Mouse (Mus musculus) intestine, embryonic 15.5 days (tissue): ENCODE measurements around the gene Rgma. TPM values are rescaled to one million over a fixed set of nuclear protein-coding genes. Genes with fewer than 3 reads are reported as not detected.

ENCODE experiments used
- ATAC-seq: fragments of 200-750 bp; cut with Nextera tagmentation; 2 replicates; pipeline ENCODE4 v1.8.0; 2017; ENCODE audit warnings: moderate TSS enrichment, moderate library complexity
- H3K27ac ChIP-seq: fragments of 300-500 bp; sonication (generic); 2 replicates; pipeline ENCODE4 v1.5.1; 2015; ENCODE audit warnings: mild to moderate bottlenecking, inconsistent platforms
- H3K27me3 ChIP-seq: fragments of 300-500 bp; sonication (generic); replicated peaks from 2 replicates; pipeline ENCODE4 v1.6.1; 2015; ENCODE audit warnings: inconsistent platforms
- H3K36me3 ChIP-seq: fragments of 300-500 bp; sonication (generic); 2 replicates; pipeline ENCODE4 v1.6.1; 2015; ENCODE audit warnings: inconsistent platforms
- H3K4me1 ChIP-seq: fragments of 300-500 bp; sonication (generic); replicated peaks from 2 replicates; pipeline ENCODE4 v1.6.1; 2015; ENCODE audit warnings: inconsistent platforms
- H3K4me2 ChIP-seq: fragments of 300-500 bp; sonication (generic); replicated peaks from 2 replicates; pipeline ENCODE4 v1.6.1; 2015; ENCODE audit warnings: mild to moderate bottlenecking, inconsistent platforms
- H3K4me3 ChIP-seq: fragments of 300-500 bp; sonication (generic); replicated peaks from 2 replicates; pipeline ENCODE4 v1.5.1; 2015; ENCODE audit warnings: inconsistent platforms
- H3K9ac ChIP-seq: fragments of 300-500 bp; sonication (generic); 2 replicates; pipeline ENCODE4 v1.6.1; 2015; ENCODE audit warnings: inconsistent platforms
- H3K9me3 ChIP-seq: fragments of 300-500 bp; sonication (generic); 2 replicates; pipeline ENCODE4 v1.6.1; 2016; ENCODE audit warnings: inconsistent platforms
- WGBS: fragments of 180-500 bp; shearing (Covaris S2); methylation state at CpG from one replicate; pipeline ENCODE4 v1.1.7; 2015; 5-methylcytosine and 5-hydroxymethylcytosine counted together
- polyA plus RNA-seq: library from polyadenylated mRNA; unstranded; fragments of >200 nt; fragmentation: Nextera tagmentation; extraction: Ambion mirVana; gene quantifications from 2 replicates; pipeline ENCODE4 v1.2.1, GENCODE M21; 2015

Rgma gene
- polyA plus RNA-seq, 1 experiment from 2014 or later = 7.4 TPM

DNA sequence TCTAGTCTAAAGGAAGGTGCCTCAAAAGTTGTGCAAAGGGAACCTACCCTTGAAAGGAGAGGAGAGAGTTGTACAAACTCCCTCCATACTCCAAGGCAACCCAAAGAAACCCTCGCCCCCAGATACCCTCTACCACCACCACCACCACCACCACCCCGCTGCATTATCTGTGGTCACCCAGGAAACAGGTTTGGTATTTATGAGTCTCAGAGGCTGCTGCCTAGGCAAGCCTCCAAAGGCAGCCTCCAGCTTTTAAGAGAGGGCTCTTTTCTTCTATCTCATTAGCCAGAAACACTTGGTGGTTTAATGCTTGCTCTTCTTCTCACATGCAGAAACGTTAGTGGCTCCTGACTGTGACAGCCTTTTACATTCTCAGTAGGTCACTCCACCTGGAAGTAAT lies 31.5 kb upstream of the Rgma start:
- no peaks in the 10 kb centered on the region for H3K27me3 ChIP-seq
- WGBS = 51% methylated on average over 3 of the region's 3 CpGs
- H3K4me1 ChIP-seq = no peaks in the 10 kb centered on the region
- no peak for ATAC-seq
- H3K9me3 ChIP-seq = no peaks in the 10 kb centered on the region
- no peak overlapping the region for H3K9ac ChIP-seq
- H3K36me3 ChIP-seq = no peaks in the 10 kb centered on the region
- no peak overlapping the region for H3K4me3 ChIP-seq
- no peak overlapping the region for H3K27ac ChIP-seq
- no peak overlapping the region for H3K4me2 ChIP-seq

DNA sequence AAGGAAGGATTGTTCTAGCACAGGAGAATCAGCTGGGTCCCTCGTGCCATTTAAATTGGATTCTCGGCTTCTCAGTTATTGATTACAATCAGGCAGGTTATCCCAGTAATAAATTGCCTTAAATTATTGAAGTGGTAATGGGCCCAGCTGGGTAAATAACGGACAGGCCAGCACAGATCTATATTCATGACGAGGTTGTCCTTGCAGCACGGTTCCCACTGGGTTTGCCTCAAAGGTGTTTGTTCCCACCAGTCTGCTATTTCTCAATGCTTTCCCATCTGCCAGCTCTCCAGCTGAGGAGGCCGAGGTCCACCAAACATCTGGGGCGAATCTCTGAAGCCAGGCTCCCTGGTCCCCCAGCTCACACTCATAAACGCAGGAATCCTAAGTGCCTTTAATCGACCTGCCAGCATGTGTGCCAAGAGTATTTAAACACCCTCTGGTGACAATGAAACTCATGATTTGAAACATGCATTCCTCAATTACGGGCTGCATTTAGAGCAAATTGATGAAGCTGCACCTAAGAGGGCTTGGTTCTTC lies 26.7 kb upstream of the Rgma start:
- WGBS = 34% methylated on average over 10 of the region's 10 CpGs
- Histone ChIP-seq H3K27ac (no peak overlapping the region), H3K4me3 (no peak overlapping the region), H3K9ac (no peak overlapping the region), H3K4me2 (no peak overlapping the region), H3K9me3 (no peaks in the 10 kb centered on the region), H3K4me1 (no peaks in the 10 kb centered on the region), H3K27me3 (no peaks in the 10 kb centered on the region), H3K36me3 (no peaks in the 10 kb centered on the region)
- no peak for ATAC-seq

DNA sequence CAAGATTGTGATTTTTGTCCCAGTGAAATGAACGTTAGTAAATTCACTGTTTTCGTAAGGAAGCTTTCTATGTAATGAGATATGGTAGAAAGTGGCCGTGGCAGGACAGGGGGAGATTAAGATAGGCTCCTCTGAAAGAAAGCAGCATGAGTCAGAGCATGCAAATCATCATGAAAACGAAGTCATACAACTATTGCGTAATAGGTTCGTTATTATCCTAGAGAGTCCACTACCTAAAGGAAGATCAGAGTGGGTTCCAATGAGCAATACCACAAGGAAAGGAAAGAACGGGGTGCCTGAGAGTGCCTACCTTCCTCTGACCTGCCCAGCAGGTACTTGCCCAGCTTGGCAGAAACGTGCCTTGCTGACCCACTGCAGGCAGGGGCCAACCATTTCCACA lies 26.2 kb upstream of the Rgma start:
- no peak overlapping the region for H3K9ac ChIP-seq
- H3K36me3 ChIP-seq = no peaks in the 10 kb centered on the region
- no peaks in the 10 kb centered on the region for H3K4me1 ChIP-seq
- no peaks in the 10 kb centered on the region for H3K9me3 ChIP-seq
- WGBS = 73% methylated on average over 8 of the region's 8 CpGs
- no peak overlapping the region for H3K4me2 ChIP-seq
- no peak overlapping the region for H3K4me3 ChIP-seq
- H3K27me3 ChIP-seq = no peaks in the 10 kb centered on the region
- no peak overlapping the region for H3K27ac ChIP-seq
- ATAC-seq = no peak

DNA sequence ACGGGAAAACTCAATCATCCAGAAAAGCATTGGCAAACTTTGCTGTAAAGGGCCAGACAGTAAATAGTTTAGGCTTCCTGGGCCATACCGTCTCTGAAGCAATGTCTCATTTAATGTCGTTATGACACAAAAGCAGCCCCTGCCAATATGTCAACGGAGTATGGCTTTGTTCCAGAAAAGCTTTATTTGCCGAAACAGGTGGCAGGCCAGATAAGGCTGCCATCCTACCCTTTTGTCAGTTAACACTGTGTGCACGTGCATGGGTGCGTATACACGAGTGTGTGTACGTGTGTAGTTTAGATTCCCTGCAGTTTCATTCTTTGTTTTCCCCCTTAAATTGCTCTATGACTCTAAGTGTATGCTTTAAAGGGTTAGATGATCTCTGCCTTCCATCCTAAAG lies 20.1 kb upstream of the Rgma start:
- no peak overlapping the region for H3K4me2 ChIP-seq
- no peaks in the 10 kb centered on the region for H3K9me3 ChIP-seq
- H3K9ac ChIP-seq = no peak overlapping the region
- no peaks in the 10 kb centered on the region for H3K36me3 ChIP-seq
- H3K27me3 ChIP-seq = no peaks in the 10 kb centered on the region
- WGBS = 61% methylated on average over 9 of the region's 9 CpGs
- no peak overlapping the region for H3K4me3 ChIP-seq
- ATAC-seq = no peak
- no peaks in the 10 kb centered on the region for H3K4me1 ChIP-seq
- no peak overlapping the region for H3K27ac ChIP-seq

DNA sequence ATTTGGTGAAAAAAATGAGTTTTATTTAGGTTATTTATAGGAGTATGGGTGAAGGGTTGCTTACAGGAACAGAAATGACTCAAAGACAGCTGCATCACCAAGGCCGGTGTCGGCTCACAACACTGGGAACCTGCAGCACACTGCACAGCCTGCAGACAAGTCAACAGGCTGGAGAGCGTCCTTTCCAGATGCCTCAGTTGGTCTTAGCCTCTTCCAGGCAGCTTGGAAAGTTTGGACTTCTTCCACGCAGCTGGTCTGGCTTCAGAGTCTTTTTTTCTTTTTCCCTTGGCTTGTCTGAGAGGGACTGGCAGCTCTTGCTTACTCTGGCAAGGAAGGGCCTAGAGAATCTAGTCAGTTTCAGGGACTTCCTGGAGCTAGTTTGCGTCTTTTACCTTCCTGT lies 18.4 kb upstream of the Rgma start:
- ATAC-seq = no peak

DNA sequence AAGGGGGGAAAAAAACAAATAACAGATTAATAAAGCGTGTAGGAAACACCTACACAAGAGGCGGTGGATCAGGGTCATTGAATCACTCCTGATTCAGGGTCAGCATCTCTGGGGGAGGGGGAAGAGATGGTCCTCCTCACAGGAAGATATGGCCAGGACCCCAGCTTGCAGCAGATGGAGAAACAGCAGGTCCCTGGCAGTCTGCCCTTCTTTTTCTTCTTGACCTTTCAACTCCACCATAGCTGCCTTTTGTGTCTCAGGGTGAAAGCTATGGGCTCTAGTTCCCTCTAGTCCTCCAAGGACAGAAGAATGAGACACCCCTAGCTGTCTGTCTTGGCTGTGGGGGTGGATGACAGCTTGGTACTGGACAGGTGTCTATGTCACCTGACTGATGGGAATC lies 17.7 kb upstream of the Rgma start:
- WGBS = 96% methylated on average over 2 of the region's 2 CpGs
- Histone ChIP-seq H3K4me3 (no peak overlapping the region), H3K27ac (no peak overlapping the region), H3K9ac (no peak overlapping the region), H3K4me2 (no peak overlapping the region), H3K9me3 (no peaks in the 10 kb centered on the region), H3K4me1 (no peaks in the 10 kb centered on the region), H3K36me3 (no peaks in the 10 kb centered on the region), H3K27me3 (no peaks in the 10 kb centered on the region)
- ATAC-seq = no peak

More for the DNA sequence above, 18.4 kb upstream of the Rgma start:
- Histone ChIP-seq H3K27ac (no peak overlapping the region), H3K4me3 (no peak overlapping the region), H3K4me2 (no peak overlapping the region), H3K9ac (no peak overlapping the region), H3K4me1 (no peaks in the 10 kb centered on the region), H3K36me3 (no peaks in the 10 kb centered on the region), H3K9me3 (no peaks in the 10 kb centered on the region), H3K27me3 (no peaks in the 10 kb centered on the region)
- 80% methylated on average over 5 of the region's 5 CpGs for WGBS

DNA sequence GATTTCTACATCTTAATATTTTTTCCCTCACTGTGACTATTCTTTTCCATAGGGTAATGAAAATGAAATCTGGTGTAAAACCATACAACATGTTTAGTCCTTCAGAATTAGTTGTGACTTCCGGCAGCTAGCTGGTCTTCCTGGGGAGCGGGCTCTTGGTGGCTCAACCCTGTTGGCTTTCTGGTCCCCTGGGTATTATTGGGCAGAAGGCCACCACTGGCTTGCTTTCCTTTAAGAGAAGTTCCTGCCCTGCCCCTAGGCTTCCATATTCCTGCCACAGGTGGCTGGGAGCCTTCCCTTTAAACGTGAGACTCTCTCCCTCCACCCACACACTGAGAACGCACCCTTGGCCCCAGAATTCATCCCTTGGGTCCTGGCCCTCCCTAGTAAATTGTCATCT lies 9.8 kb upstream of the Rgma start:
- Histone ChIP-seq H3K4me1 (no peaks in the 10 kb centered on the region), H3K27ac (no peak overlapping the region), H3K4me2 (no peak overlapping the region), H3K9ac (no peak overlapping the region), H3K4me3 (no peak overlapping the region), H3K9me3 (no peaks in the 10 kb centered on the region), H3K27me3 (no peaks in the 10 kb centered on the region), H3K36me3 (no peaks in the 10 kb centered on the region)
- ATAC-seq = no peak
- 80% methylated on average over 4 of the region's 4 CpGs for WGBS

DNA sequence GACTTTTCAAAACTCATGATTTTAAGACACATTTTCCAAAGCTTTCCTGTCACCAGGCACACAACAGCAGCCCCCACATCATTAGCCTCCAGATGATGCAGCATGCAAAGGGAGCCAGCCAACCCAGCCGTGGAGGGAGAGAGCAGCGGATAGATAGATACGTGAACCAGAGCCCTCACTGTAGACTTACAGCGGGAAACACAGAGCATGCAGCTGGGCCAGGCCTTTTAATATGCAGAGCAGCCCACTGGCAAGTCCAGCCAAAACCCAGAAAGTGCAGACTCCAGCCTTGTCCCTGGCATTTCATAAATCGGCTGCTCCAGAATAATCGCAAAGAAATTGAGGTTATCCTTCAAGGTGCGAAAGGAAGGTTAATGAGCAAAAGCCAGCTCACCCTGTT lies 9.3 kb upstream of the Rgma start:
- H3K9ac ChIP-seq = no peak overlapping the region
- no peaks in the 10 kb centered on the region for H3K9me3 ChIP-seq
- 74% methylated on average over 7 of the region's 7 CpGs for WGBS
- H3K36me3 ChIP-seq = no peaks in the 10 kb centered on the region
- no peak overlapping the region for H3K4me2 ChIP-seq
- H3K27ac ChIP-seq = no peak overlapping the region
- ATAC-seq = no peak
- H3K27me3 ChIP-seq = no peaks in the 10 kb centered on the region
- no peaks in the 10 kb centered on the region for H3K4me1 ChIP-seq
- no peak overlapping the region for H3K4me3 ChIP-seq

DNA sequence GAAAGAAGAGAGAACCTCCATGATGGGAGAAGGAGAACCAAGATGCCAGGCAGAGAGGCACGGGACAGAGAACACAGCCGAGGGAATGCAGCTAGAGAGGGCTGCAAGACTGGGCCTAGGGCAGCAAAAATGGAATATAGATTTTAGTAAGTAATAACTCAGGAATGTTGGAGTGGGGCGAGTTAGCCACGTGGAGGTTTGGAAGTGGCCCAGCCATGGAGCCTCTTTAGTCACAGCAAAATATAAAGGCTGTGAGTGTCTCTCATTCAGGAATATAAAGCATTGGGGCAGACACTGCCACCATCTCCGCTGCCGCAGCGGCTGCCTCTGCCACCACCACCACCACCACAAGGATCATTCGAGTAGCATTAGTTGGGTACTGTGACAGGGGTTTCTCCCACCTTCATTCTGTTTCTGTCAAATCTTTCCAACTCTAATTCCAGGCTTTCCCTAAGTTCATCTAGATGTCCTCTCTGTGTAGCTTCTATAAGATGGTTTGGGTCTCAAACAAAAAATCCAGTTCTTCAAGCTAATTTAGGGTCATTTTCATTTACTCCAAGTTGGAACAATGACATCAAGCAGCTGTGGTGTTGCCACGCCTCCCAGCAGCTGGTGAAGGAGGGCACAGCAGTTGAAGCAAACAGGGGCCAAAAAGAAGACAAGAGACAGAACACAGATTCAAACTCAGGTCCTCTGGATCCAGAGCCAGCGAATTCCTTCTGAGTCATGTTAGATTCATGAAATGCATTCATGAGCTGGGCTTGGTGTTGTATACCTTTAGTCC lies 7.4 kb upstream of the Rgma start:
- no peak for ATAC-seq
- H3K9ac ChIP-seq = no peak overlapping the region
- WGBS = 88% methylated on average over 10 of the region's 10 CpGs

DNA sequence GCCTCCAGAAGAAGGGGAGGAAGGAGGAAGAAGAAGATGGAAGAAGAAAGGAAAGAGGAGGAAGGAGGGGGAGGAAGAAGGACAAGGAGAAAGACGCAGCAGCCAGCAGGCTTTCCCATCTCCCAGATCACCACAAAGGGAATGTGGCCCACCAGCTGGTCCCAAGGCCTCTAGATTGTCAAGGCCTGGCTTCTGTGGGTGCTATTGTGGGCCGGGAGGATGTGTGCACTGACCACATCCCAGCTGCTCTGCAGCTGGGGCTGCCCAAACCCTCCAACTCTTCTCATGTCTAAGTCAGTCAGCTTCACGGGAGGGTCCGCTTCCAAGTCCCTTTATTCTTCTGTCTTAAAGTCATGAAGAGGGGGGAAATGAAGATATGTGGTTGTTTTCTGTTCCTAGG lies 5.3 kb upstream of the Rgma start:
- WGBS = 69% methylated on average over 4 of the region's 4 CpGs
- H3K9me3 ChIP-seq = no peaks in the 10 kb centered on the region
- no peak overlapping the region for H3K9ac ChIP-seq
- ATAC-seq = no peak
- peaks cover 18% of the 10 kb centered on the region; the same call in 1 of the 2 replicates for H3K27me3 ChIP-seq
- peaks cover 16% of the 10 kb centered on the region for H3K4me1 ChIP-seq
- no peaks in the 10 kb centered on the region for H3K36me3 ChIP-seq
- no peak overlapping the region for H3K4me3 ChIP-seq
- H3K4me2 ChIP-seq = no peak overlapping the region
- H3K27ac ChIP-seq = no peak overlapping the region

More for the DNA sequence above, 7.4 kb upstream of the Rgma start:
- H3K4me3 ChIP-seq = no peak overlapping the region
- H3K9me3 ChIP-seq = no peaks in the 10 kb centered on the region
- peaks cover 11% of the 10 kb centered on the region; the same call in 1 of the 2 replicates for H3K4me1 ChIP-seq
- H3K27ac ChIP-seq = no peak overlapping the region
- H3K36me3 ChIP-seq = no peaks in the 10 kb centered on the region
- peaks cover 10% of the 10 kb centered on the region; the same call in 1 of the 2 replicates for H3K27me3 ChIP-seq
- no peak overlapping the region for H3K4me2 ChIP-seq

DNA sequence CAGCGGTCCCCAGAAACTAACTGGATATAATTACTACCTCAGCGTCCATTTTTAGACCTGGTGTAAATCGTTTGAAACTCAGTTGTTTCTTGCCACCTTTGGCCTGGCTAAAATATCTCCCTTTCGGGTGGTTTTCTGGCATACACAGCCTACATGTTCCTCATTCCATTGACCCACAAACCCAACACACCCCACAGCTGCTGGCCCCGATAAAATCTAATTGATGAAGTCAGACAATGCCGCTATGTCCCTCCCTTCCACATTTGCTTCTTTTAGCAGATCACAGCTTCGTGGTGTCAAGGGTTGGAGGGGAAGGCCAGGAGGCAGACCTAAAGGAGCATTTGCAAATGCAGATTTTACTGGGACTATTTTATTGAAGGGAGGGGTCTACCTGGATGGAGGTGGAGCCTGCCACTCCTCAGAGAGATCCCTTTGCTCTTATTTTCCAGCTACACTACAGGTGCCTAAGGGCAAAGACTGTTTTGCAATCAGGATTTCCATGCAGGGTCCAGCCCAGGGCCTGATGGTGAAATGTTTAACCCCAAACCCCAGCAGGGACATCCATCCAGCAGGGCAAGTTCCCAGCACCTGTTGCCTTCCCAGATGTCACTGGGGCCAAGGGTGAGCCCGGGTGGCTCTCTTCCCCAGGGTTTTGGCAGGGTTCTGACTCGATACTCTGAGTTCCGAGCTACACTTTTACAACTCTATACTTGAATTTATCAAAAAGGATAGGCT lies 3.6 kb upstream of the Rgma start:
- H3K4me3 ChIP-seq = peak overlapping the region; percentile 34
- no peak for ATAC-seq
- 54% methylated on average over 10 of the region's 10 CpGs for WGBS
- H3K27ac ChIP-seq = no peak overlapping the region
- H3K36me3 ChIP-seq = no peaks in the 10 kb centered on the region
- peaks cover 21% of the 10 kb centered on the region; the same call in 1 of the 2 replicates for H3K27me3 ChIP-seq
- H3K4me1 ChIP-seq = peaks cover 25% of the 10 kb centered on the region
- peak overlapping the region; percentile 78 for H3K4me2 ChIP-seq
- H3K9ac ChIP-seq = peak overlapping the region; percentile 38; the same call in 1 of the 2 replicates
- H3K9me3 ChIP-seq = no peaks in the 10 kb centered on the region

DNA sequence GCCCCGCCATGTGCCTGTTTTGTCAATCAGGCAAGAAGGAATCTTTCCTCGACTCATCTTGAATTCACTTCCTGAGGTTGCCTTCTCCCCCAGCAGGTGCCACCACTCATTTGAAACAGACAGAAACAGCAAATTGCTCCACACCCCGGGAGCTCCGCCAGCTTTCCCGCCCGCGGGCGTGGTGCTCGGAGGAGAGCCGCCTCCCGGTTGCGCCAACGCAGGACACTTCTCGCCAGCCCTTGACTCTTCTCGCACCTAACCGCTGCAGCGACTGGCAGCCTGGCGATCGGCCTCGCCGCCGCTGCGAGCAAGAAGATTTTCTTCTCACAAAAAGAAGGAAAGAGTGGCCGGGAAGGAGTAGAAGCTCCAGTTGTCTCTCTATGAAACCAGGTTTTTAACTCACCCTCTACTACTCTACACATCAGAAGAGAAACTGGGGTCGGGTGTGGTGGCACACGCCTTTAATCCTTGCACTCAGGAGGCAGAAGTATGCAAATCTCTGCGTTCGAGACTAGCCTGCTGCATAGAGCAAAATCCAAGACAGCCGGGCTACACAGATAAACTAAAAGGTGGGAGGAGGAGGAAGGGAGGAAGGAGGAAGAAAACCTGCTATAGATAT lies 2.8 kb upstream of the Rgma start:
- 2% methylated on average over 29 of the region's 29 CpGs for WGBS
- H3K9me3 ChIP-seq = no peaks in the 10 kb centered on the region
- peak overlapping the region; percentile 34 for H3K4me3 ChIP-seq
- peak overlapping the region; percentile 78 for H3K4me2 ChIP-seq
- H3K36me3 ChIP-seq = no peaks in the 10 kb centered on the region
- H3K27ac ChIP-seq = no peak overlapping the region
- ATAC-seq = no peak
- H3K4me1 ChIP-seq = peaks cover 25% of the 10 kb centered on the region
- H3K9ac ChIP-seq = peak overlapping the region; percentile 38
- H3K27me3 ChIP-seq = peaks cover 21% of the 10 kb centered on the region; the same call in 1 of the 2 replicates
